In the genomic region with DNA sequence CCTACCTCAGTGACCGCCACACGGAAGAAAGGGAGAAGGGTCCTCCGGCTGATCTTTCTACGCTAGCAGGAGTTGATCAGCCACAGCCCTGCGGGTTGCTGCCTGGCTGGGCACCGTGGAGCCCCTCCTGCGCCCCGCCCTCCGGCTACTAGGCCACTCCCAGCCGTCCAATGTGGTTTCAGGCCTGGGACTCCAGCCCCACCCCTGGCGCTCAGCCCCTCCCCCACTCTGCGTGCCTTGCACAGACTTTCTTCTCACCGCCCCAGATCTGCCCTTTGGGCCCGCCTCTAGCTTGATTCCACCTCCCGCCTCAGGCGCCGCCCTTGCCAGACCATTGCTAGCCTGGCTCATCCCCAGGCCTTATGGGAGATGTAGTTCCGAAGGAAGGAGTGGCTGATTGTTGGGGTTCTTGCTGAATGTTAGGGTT, we compare ENCODE assay signal across 7 mouse cellular contexts. TPM values are rescaled to one million over a fixed set of nuclear protein-coding genes. Genes with fewer than 3 reads are reported as not detected.
DNase-seq lines count a peak whose midpoint lies in the region; ATAC-seq and TF ChIP-seq lines count a peak whose summit lies in the region.

Gene AI464131, minus strand, starts transcription at position 91 of the 427 bp plus-strand sequence.

- H3K27me3 ChIP-seq in embryonic facial prominence, embryonic 11.5 days (ENCODE audit: control insufficient read depth, insufficient read depth, low read length) = peaks cover 32% of the 10 kb centered on the region
- H3K27me3 ChIP-seq in midbrain, embryonic 12.5 days = peaks cover 50% of the 10 kb centered on the region
- H3K27me3 ChIP-seq in small intestine, adult 2 months (ENCODE audit: control insufficient read depth, insufficient read depth, low read length) = peaks cover 3% of the 10 kb centered on the region

- DNase-seq in adrenal gland, postnatal 14 days = peak; percentile 100
- peak; percentile 98 for DNase-seq in embryonic facial prominence, embryonic 11.5 days (ENCODE audit: low spot score)
- DNase-seq in kidney, adult 11 months = peak; percentile 98
- peak; percentile 99 for DNase-seq in left cerebral cortex, postnatal 4 days

- intact Hi-C loops in left cerebral cortex, postnatal 4 days (cut with DNase I) = no loop called here

- H3K36me3 ChIP-seq in embryonic facial prominence, embryonic 11.5 days (replicated peaks; ENCODE audit: control insufficient read depth, insufficient read depth, low read depth, low read length) = no peaks in the 10 kb centered on the region
- no peaks in the 10 kb centered on the region for H3K36me3 ChIP-seq in midbrain, embryonic 12.5 days
- peaks cover 13% of the 10 kb centered on the region for H3K36me3 ChIP-seq in small intestine, adult 2 months (ENCODE audit: control insufficient read depth, insufficient read depth, low read length)

- H3K4me2 ChIP-seq in embryonic facial prominence, embryonic 11.5 days (ENCODE audit: low read depth, low read length) = peak within 1 kb of the TSS; percentile 74
- peak within 1 kb of the TSS; percentile 63 for H3K4me2 ChIP-seq in midbrain, embryonic 12.5 days (replicated peaks)

- H3K27ac ChIP-seq in embryonic facial prominence, embryonic 11.5 days (replicated peaks; ENCODE audit: low read depth, low read length) = 0 out of 2 replicates have a peak within 1 kb of the TSS, but pooled peaks have one; percentile 8
- H3K27ac ChIP-seq in midbrain, embryonic 12.5 days (replicated peaks) = peak within 1 kb of the TSS; percentile 50; the same call in 1 of the 2 replicates
- H3K27ac ChIP-seq in small intestine, adult 2 months (ENCODE audit: insufficient read depth, low read depth, low read length) = peak within 1 kb of the TSS; percentile 10; the same call in 1 of the 2 replicates

- no peak; the same call in 1 of the 2 replicates for TF ChIP-seq POLR2A in small intestine, adult 2 months (IDR thresholded peaks at IDR 0.05; ENCODE audit: low read depth, low read length)

- peak within 1 kb of the TSS; percentile 51 for H3K9ac ChIP-seq in embryonic facial prominence, embryonic 11.5 days (replicated peaks; ENCODE audit: low read length)
- peak within 1 kb of the TSS; percentile 59 for H3K9ac ChIP-seq in midbrain, embryonic 12.5 days (replicated peaks)

- H3K4me1 ChIP-seq in embryonic facial prominence, embryonic 11.5 days (ENCODE audit: control insufficient read depth, insufficient read depth, low read length) = peaks cover 10% of the 10 kb centered on the region; the same call in 1 of the 2 replicates
- H3K4me1 ChIP-seq in midbrain, embryonic 12.5 days = peaks cover 46% of the 10 kb centered on the region
- H3K4me1 ChIP-seq in small intestine, adult 2 months (ENCODE audit: control insufficient read depth, insufficient read depth, insufficient read length, low read length) = peaks cover 15% of the 10 kb centered on the region

- peak within 1 kb of the TSS; percentile 37 for H3K4me3 ChIP-seq in embryonic facial prominence, embryonic 11.5 days (ENCODE audit: low read depth, low read length)
- H3K4me3 ChIP-seq in midbrain, embryonic 12.5 days = peak within 1 kb of the TSS; percentile 43
- peak within 1 kb of the TSS; percentile 67 for H3K4me3 ChIP-seq in small intestine, adult 2 months (ENCODE audit: low read depth, low read length)

- ATAC-seq in embryonic facial prominence, embryonic 11.5 days (replicated peaks; ENCODE audit: insufficient number of reproducible peaks, low FRiP score, low TSS enrichment, low read depth) = peak; percentile 91
- peak; percentile 82 for ATAC-seq in granulocyte monocyte progenitor cell, adult 5-6 weeks (replicated peaks; ENCODE audit: poor library complexity, severe bottlenecking)
- ATAC-seq in midbrain, embryonic 12.5 days (ENCODE audit: low FRiP score, low read depth) = peak; percentile 93

- under 1% methylated on average over 18 of the region's 18 CpGs for WGBS in embryonic facial prominence, embryonic 11.5 days
- 0% methylated on average over 18 of the region's 18 CpGs for WGBS in midbrain, embryonic 12.5 days
- WGBS in small intestine, adult 2 months = 1% methylated on average over 18 of the region's 18 CpGs

- TF ChIP-seq CTCF in small intestine, adult 2 months (IDR thresholded peaks at IDR 0.05; ENCODE audit: extremely low read depth, insufficient read length, insufficient replicate concordance, low read depth, low read length) = no peak

- no peaks in the 10 kb centered on the region for H3K9me3 ChIP-seq in embryonic facial prominence, embryonic 11.5 days (replicated peaks; ENCODE audit: control insufficient read depth, low read length)
- no peaks in the 10 kb centered on the region for H3K9me3 ChIP-seq in midbrain, embryonic 12.5 days

RNA-seq across cellular contexts. Expression of gene AI464131, which starts in this region (rescaled TPM):
- 8.9 and 10.7 TPM in 2 replicates for total RNA-seq in adrenal gland, postnatal 14 days (2021)
- 9.7 and 11.4 TPM in 2 replicates for polyA plus RNA-seq in embryonic facial prominence, embryonic 11.5 days (2014; fragmentation: Nextera tagmentation; extraction: Ambion mirVana)
- total RNA-seq in granulocyte monocyte progenitor cell, adult 5-6 weeks (2014; fragmentation: Nextera tagmentation) = not detected in 2 replicates
- not detected in 2 replicates for total RNA-seq in granulocyte monocyte progenitor cell, adult 5-6 weeks (2017)
- 10 to 100 TPM; 16.9 to 20.6 TPM for total RNA-seq in left cerebral cortex, postnatal 4 days (2021)
- 8.5 and 8.7 TPM in 2 replicates for polyA plus RNA-seq in midbrain, embryonic 12.5 days (2016; fragmentation: Nextera tagmentation; extraction: Ambion mirVana)
- 4.6 and 10.2 TPM in 2 replicates for polyA plus RNA-seq in small intestine, adult 2 months (2012; rRNA removed)

Comparison
In these comparisons a context has a peak if more than half of its experiments do, and no peak if none do; other contexts are left out.
1. Peak in every context shown above with its lines: DNase-seq, ATAC-seq, H3K4me3 ChIP-seq and H3K27ac ChIP-seq.
2. Peak in ATAC-seq in granulocyte monocyte progenitor cell, adult 5-6 weeks; RNA of the gene not detected or under 1 TPM.